8 mouse cellular contexts compared by ENCODE assay signal in genomic region chr5:75933521-75934044, GRCm38 (mm10). TPM values are rescaled to one million over a fixed set of nuclear protein-coding genes. Genes with fewer than 3 reads are reported as not detected.
A peak's percentile ranks its signal among the peaks of the same experiment; 100 is the strongest.
DNase-seq lines count a peak whose midpoint lies in the region; ATAC-seq lines count a peak whose summit lies in the region.

No protein-coding gene starts in this region.

- peaks cover 62% of the 10 kb centered on the region for H3K4me1 ChIP-seq in heart, embryonic 13.5 days

- no peak for DNase-seq in frontal cortex, postnatal 25 days (ENCODE audit: low spot score in 2 of 2)
- DNase-seq in adrenal gland, postnatal 25 days: peak; percentile 50
- peak; percentile 25 for DNase-seq in left cerebral cortex, postnatal 14 days (ENCODE audit: low spot score in 2 of 2)
- DNase-seq in thymus, postnatal 36 days: peak; percentile 22 to 23
- DNase-seq in retina, postnatal 1 day: no peak

- H3K27ac ChIP-seq in heart, embryonic 13.5 days (replicated peaks): peak overlapping the region; percentile 49

- peak overlapping the region; percentile 8; the same call in 1 of the 2 replicates for H3K4me3 ChIP-seq in heart, embryonic 13.5 days

- H3K27me3 ChIP-seq in heart, embryonic 13.5 days (replicated peaks): no peaks in the 10 kb centered on the region

- H3K4me2 ChIP-seq in heart, embryonic 13.5 days: peak overlapping the region; percentile 29

- H3K36me3 ChIP-seq in heart, embryonic 13.5 days: peaks cover 8% of the 10 kb centered on the region; the same call in 1 of the 2 replicates

- no peak overlapping the region for H3K9ac ChIP-seq in heart, embryonic 13.5 days

- WGBS in heart, embryonic 13.5 days: 55% methylated on average over 20 of the region's 20 CpGs

- peak; percentile 73 for ATAC-seq in frontal cortex, adult (ENCODE audit: low TSS enrichment)
- ATAC-seq in heart, embryonic 13.5 days (ENCODE audit: extremely low read depth, insufficient number of reproducible peaks, low FRiP score, low TSS enrichment): no peak; the same call in 1 of the 2 replicates
- peak; percentile 46 for ATAC-seq in megakaryocyte-erythroid progenitor cell, adult 5-6 weeks (replicated peaks; ENCODE audit: low FRiP score, low TSS enrichment, poor library complexity, severe bottlenecking)

- no peaks in the 10 kb centered on the region for H3K9me3 ChIP-seq in heart, embryonic 13.5 days

- intact Hi-C loops in left cerebral cortex, postnatal 14 days (cut with DNase I): no loop called here

RNA-seq across cellular contexts. Expression of gene Kdr, which starts 44.7 kb away (rescaled TPM):
- 72.5 and 78.6 TPM in 2 replicates for total RNA-seq in adrenal gland, postnatal 25 days (2021)
- polyA plus RNA-seq in heart, embryonic 13.5 days (2015; fragmentation: Nextera tagmentation; extraction: Ambion mirVana): 32.7 and 35.0 TPM in 2 replicates
- total RNA-seq in left cerebral cortex, postnatal 14 days (2021): 10 to 100 TPM; 21.5 to 22.4 TPM
- 0.46 TPM in 1 of 2 replicates, not detected in the other for total RNA-seq in megakaryocyte-erythroid progenitor cell, adult 5-6 weeks (2014; fragmentation: Nextera tagmentation)
- 0.56 and 0.84 TPM in 2 replicates for total RNA-seq in megakaryocyte-erythroid progenitor cell, adult 5-6 weeks (2017)

Comparison
In these comparisons a context has a peak if more than half of its experiments do, and no peak if none do; other contexts are left out.
1. DNase-seq: peak in adrenal gland, postnatal 25 days (single experiment), left cerebral cortex, postnatal 14 days (2 of 2) and thymus, postnatal 36 days (2 of 2); none in frontal cortex, postnatal 25 days (0 of 2) and retina, postnatal 1 day (single experiment).
2. RNA of gene Kdr, which starts 44.7 kb away (total RNA-seq): 72.5 to 78.6 TPM in adrenal gland, postnatal 25 days and 21.5 to 22.4 TPM in left cerebral cortex, postnatal 14 days; 0.46 to 0.84 TPM in megakaryocyte-erythroid progenitor cell, adult 5-6 weeks; every median in the first group is over 10 times any median in the second.